Mouse (Mus musculus) kidney, adult 9 months (tissue): ENCODE measurements around the gene Ncoa7.

Experiments used
- DNase-seq: peaks from one replicate; pipeline ENCODE4 v3.0.0; 2022

Gene Ncoa7

DNA sequence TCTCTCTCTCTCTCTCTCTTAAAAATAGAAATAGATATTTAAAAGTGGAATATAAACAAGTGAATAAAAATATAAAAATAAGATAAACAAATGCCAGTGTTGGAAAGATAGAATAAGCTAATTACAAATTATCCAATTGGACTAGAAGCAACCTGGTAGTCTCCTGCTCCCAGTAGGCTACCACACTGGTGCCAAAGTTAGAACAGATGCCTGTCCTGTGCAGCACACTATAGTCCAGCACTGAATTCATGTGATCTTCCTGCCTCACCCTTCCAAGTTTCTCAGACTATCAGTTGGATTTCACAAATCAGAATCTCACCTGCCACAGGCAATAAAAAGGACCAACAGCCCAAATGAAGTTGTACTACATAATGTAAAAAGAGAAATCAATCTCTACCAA, 59.9 kb downstream of the Ncoa7 start:
- DNase-seq = no peak

DNA sequence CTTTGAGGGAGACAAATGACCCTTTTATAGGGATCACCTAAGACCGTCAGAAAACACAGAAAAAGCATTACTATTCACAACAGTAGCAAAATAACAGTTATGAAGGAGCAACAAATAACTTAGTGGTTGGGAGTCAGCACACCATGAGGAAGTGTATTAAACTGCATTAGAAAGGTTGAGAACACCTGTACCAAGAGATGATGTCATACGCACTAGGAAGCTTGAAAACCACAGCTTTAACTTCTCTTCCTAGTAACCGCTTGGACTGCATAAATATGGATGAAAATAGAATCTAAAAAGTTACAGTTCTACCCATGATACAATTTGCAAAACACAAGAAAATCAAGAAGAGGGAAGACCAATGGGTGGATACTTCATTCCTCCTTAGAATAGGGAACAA, 64.7 kb downstream of the Ncoa7 start:
- no peak for DNase-seq

DNA sequence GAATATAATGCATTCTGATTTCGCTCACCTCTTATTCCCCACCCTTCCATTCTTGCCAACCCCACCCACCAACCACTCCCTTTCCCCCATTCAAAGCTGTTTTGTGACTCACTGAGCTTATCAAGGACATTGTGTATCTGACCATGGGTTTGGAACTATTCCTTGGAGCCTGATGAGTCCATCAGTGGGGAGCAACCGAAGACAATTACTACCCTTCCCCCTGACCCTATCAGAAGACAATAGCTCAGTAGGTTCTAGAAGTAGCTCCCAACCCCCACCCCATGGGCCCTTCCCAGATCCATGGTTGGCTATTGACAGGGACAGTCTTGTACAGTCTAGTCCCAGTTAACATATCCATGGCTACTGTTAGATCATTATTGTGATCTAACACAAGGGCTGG, 65.8 kb downstream of the Ncoa7 start:
- no peak for DNase-seq

DNA sequence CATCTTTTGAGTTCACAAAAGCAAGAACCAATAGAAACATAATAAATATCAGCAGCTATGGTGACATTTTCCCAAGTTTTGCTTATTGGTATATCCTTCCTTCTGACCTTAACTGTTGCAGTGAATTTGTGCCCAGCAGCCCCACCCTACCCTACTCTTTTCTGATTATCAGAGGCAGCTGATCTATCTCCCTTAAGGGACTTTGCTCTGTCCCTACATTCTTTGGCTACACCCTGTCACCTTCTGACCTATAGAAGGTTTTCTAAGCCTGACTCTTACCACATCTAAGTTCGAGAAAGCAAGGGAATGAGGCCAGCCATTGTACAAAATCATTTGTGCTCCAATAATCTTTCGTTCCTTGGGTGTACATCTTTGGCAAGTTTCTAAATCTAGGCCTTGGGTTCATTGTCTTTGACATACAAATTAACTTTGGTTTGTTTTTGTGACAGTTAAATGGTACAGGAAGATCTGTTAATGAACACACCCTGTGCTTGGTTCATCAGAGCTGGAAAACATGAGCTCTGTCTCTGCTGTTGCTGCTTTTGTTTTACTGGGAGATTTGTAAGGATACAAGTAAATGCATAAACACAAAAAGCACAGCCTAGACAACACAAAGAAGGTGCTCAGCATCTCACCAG, 69.9 kb downstream of the Ncoa7 start:
- peak; percentile 62 for DNase-seq

DNA sequence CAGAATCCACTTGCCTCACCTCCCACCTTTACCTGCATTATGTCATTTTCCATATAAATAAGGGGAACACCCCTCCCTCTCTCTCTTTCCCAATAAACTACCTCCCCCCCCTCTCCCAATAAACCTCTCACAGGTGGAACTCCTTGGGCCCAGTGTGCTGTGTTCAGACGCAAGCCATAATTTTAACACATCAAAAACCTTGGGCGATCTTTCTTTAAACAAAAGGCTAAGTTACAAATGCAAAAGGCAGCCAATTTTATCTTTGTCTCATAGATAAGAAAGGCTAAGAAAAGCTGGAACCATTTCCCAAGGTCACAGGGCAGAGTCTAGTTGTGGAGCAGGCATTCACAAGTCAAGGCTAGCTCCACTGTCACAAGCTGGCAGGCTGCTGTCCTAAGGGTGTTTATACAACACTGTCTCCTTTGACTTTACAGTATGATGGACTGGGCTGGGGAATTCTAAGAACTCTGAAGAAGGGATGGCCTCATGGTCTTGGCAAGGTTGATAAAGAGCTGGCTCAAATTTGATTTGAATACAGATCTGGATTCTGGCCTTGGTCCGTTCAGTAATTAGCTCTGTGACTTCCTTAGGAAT, 71.7 kb downstream of the Ncoa7 start:
- DNase-seq = no peak

DNA sequence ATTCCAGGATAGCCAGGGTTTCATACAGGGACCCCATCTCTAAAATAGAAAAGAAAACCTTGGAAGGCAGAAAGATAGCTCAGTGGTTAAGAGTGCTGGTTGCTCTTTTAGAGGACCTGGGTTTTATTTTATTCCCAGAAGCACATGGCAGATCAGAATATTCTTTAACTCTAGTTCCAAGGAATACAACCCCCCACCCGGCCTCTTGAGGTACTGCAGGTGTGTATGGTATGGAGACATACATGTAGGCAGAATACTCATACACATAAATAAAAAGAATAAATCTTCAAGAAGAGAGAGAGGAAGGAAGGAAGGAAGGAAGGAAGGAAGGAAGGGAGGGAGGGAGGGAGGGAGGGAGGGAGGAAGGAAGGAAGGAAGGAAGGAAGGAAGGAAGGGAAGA, 72.3 kb downstream of the Ncoa7 start:
- no peak for DNase-seq

DNA sequence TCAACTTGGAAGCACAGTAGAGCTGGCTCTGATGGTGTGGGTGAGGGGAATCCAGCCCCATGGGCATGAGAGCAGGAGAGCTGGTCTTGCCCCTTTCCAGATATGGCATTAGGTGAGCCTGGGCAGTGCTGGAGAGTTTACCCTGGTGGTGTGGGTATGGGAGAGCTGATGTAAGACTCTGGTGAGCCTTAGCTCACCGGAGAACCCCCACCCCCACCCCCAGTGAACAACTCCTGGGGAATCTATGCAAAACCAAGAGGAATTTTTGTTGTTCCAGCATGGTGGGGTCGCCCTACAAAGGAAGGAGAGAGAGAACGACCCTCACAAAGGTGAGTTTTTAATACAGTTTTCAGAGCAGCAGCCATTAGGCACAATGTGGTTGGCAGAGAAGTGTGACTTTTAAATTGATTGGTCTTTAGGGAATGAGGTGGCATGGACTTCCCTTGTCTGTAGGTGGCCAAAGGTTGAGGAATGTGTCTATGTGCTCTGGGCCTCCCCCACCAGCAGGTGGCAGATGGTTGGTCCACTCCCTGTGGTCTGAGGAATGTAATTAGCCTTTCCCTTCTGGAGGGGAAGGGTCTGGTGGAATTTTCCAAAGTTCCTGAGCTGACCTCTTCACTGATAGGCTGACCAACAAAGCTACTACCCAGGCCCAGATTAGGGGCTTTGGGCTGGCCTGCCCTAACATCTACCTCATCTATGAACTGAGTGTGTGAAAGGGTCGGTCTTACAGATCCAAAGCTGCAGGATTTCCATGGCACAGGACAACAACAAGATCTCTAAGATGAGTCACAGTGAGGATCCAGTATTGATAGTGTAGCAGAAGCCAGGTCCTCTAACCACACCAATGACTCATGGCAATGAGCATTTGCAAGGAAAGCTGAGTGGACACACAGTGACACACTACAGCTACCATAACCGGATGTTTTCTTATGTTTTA, 73.7 kb downstream of the Ncoa7 start:
- DNase-seq = peak; percentile 38

DNA sequence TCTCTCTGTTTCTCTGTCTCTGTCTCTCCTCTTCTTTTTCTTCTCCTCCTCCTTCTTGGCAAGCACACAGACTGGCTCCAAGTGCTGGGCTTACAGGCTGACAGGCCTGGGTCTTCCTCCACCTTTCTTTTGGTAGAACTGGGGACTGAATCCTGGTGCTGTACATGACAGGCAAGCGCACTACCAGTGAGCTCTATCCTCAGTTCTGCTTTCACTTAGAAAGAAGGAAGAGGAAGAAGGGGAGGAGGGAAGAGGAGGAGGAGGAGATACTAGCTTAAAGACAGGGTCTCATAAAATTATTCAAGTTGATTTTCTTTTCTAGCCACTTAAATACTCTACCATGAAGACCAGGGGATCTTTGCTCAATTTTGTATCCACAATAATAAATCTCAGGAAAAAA, 80.1 kb downstream of the Ncoa7 start:
- no peak for DNase-seq

DNA sequence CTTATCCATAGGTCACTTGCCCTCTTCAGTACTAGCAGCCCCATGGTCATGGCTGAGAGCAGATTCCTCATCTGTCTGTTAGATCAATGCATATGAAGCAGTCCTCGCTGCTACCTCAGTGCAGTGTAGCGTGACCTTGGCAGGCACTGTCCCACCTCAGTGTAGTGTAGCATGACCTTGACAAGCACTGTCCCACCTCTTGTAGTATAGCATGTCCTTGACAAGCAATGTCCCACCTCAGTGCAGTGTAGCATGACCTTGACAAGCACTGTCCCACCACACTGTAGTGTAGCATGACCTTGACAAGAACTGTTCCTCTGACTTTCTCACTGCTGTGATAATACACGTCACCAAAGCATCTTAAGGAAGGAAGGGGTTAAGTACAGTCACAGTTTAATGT, 82.6 kb downstream of the Ncoa7 start:
- DNase-seq = no peak

DNA sequence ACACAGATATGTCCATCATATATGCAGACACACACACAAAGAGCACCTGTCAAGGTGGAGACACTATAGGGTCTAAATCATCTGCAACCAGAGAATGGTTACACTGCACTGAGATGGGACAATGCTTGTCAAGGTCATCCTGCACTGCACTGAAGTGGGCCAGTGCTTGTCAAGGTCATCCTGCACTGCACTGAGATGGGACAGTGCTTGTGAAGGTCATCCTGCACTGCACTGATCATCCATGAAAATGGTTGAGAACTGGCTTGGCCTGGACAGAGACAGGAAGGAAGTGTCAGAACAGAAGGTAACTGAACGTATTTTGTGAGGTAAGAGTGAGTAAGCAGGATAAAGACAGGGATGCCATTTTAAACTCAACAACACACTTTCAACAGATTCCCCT, 83.2 kb downstream of the Ncoa7 start:
- DNase-seq = no peak

DNA sequence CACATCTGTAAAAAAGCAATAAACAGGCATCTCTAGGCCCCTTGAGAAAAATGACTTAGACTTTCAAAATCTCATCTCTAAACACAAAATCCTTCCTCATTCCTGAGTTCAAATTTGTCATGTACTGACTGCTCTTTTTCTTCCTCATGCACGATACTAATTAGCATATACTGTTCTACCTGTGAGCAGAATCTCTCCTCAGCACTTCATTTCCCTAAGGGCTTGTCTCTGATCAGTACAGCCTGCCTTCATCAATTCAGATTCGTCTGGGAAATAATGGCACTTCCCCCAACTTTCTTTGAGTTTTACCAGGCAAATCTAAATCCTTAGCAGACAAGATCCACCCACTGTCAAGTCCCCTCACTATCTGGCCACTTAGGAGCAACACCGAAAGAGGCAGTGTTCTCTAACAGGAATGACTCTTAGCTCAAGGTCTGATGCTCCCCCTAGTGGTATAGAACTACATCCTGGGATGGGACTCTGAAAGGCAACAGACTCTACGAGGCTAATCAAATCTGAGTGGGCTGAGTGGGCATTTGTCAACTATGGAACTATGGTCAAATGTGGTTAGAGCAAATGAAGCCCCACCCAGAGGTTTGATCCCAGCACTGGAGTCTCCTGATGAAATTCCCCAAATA, 84.3 kb downstream of the Ncoa7 start:
- DNase-seq = peak; percentile 77

DNA sequence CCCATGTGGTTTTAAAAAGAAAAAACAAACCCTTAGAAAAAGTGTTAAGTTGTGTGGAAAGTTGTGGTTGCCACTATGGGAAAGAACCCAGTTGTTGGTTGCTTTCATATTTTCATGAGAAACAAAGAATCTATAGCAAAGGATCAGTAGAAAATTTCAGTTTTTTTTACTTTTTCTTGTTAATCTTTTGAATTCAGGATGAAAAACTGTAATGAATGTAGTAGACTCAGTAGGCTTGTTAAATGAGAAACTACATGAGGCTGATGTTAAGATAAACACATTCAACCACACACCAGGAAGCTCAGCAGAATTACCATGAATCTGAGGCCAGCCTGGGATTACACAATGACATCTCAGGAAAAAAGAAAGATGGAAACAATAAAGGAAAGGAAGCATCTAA, 87.0 kb downstream of the Ncoa7 start:
- no peak for DNase-seq

DNA sequence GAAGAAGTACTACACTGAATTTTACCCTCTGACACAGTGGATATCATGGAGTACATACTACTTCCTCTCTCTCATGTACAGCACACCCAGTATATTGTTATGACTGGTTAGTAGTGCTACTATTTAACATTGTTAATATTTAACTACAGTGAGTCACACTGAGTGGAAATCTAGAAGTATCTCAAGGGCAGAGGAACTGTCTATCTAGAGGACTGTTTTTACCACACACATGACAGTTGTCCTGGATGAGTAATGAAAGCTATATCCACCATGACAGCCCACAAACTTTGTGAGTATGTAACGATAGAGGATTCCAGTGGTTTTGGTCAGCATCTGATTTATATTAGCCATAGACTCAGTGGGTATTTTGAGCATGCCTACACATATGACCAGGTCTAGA, 90.6 kb downstream of the Ncoa7 start:
- DNase-seq = no peak

DNA sequence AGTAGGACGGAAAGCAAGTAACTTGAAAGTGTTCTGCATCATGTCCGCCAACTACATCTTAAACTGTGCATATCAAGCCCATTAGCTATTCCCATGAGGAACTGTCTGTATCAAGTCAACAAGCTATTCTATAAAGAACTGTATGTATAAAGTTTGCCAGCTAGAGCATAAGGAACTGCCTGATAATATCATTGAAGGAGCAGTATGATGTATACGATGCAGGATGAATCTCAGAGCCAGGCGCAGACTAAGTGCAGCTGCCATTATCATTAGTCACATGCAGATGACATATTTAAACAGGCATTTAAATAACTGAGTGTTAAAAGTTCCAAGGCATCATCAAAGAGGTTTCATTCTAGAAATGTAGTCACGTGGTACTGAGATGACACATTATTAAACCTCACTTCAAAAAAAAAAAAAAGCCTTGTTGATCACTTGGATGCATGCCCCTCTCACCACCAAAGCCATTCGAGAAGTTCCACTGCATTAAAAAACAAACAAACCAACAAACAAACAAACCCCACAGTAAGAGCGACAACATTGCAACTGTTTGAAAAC, 93.2 kb downstream of the Ncoa7 start:
- no peak for DNase-seq

DNA sequence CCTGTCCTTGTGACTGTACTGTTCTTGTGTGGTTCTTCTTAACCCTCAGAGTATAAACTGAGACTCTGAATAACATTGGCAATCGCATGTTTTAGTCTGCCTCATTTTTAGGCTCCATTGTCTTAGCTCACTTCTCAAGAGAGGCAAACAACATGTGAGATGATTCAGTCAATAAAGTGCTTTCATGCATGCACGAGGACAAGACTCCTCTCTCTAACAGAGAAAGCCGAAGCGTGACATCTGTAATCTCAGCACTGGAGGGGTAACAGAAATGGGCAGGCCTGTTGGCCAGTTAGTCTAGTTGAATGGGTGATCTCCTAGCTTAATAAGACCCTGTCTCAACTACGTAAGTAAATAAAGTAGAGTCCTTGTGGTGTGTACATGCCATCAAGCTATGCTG, 95.1 kb downstream of the Ncoa7 start:
- no peak for DNase-seq

DNA sequence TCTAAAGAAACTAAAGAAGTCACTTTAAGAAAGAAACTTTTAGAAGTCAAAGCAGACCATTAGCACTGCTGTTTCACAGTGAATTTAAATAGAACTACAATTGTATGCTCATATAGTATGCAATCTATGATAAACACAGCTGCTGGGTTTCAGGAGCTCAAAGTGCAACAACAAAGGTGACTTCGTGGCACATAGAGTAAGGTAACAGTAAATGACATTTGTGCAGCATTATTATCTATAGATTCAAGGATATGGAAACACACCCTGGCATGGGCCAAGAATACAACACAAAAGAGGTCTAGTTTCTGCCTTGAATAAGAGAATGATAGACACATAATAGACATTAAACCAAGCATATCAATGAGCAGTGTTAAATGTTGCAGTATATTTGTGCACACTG, 100.5 kb downstream of the Ncoa7 start:
- no peak for DNase-seq

DNA sequence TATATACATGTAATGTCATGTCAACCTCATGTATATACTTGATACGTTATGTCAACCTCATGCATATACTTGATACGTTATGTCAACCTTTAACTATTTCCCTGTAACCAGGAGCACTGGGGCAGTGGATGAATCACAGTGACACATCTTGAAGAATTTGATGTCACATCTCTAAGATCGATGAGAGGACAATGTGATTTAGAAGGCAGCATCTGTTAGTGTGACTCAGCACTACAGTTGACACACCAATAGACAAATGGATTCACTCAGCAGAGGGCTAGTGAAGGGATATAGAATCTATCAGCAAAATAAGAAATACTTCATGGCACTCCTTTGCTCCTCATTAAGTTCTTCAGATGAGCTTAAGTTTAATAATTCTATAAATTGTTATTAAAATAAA, 116.3 kb downstream of the Ncoa7 start:
- no peak for DNase-seq

DNA sequence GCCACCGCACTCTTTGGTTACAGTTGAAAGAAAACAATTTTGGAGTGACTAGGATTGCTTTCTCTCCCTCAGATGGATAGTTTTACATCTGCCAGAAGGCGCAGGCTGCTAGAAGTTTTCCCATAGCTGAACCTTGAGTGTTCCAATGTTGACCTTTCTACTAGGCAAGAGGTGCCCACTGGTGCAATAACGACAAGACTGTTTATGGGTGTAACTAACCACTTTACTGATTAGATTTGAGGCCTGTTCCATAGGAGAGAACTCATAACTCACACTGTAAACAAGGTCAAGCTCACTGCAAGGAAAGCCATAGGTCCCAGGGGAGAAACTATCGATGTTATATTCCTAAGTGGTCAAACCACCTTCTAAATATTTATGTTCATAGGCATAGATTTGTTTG, 119.7 kb downstream of the Ncoa7 start:
- no peak for DNase-seq

DNA sequence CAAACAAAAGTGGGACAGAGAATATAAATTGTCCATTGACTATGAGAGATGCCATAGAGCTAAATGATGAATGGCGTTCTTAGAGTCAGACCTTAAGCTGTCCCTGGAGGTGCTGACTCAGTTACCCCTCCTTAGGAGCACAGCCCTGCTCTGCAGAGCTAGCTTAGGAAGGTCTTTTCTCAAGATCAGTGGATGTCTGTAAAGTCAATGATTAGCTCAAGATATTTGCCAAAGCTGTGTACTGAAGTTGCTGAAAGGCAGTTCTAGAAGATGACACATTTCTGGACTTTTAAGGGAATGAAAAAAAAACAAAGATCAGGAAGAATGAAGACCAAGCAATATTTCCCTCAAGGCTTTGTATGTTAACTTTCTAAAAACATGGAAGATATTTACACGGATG, 123.4 kb downstream of the Ncoa7 start:
- peak; percentile 54 for DNase-seq

DNA sequence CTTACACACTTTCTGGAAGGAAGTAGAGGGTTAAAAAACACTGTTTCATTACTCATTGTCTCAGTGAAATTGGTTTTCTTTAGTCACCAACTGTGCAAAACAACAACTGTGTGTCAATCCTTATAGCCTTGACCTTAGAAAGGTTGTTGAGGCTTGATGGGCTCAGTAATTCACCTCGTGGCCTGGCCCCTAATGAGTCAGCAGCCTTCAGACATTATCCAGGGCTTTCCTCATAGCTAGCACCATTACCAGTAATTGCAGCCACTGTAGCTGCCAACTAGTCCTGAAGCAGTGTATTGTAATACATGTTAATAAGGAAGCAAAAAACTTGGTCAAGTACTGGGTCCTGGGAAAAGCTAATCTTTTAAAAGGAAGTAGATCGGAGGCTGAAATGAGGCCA, 125.1 kb downstream of the Ncoa7 start:
- peak; percentile 30 for DNase-seq

DNA sequence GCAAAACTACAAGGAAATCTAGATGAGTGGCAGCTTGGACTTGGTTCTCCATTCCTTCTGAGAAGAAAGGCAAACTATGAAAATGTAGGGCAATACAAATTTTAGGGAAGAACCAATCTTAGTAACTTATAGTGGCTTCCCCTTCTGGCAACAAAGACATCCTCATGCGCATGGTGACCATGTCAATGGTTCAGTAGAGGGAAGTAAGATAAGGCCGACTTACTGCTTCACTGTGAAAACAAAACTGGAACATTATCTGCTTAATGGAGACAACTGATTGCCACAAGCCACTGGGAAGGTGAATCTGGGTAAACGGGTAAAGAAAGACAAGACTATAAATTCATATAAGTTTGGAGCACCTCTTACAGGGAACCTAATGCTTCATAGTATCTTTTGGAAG, 128.3 kb downstream of the Ncoa7 start:
- no peak for DNase-seq

DNA sequence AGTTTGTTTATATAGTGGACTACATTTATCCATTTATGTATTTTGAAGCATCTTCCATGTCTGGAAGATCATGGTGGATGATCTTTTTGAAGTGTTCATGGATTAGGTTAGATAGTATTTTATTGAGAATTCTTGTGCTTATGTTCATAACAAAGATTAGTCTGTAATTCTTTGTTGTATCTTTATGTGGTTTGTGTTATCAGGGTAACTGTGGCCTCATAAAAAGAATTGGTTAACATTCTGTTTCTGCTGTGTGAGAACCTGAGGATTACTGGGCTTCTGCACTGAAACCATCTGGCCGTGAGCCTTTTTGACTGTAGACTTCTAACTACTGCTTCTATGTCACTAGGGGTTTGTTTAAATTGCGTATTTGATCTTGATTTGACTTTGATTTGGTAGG, 136.5 kb downstream of the Ncoa7 start:
- DNase-seq = no peak

DNA sequence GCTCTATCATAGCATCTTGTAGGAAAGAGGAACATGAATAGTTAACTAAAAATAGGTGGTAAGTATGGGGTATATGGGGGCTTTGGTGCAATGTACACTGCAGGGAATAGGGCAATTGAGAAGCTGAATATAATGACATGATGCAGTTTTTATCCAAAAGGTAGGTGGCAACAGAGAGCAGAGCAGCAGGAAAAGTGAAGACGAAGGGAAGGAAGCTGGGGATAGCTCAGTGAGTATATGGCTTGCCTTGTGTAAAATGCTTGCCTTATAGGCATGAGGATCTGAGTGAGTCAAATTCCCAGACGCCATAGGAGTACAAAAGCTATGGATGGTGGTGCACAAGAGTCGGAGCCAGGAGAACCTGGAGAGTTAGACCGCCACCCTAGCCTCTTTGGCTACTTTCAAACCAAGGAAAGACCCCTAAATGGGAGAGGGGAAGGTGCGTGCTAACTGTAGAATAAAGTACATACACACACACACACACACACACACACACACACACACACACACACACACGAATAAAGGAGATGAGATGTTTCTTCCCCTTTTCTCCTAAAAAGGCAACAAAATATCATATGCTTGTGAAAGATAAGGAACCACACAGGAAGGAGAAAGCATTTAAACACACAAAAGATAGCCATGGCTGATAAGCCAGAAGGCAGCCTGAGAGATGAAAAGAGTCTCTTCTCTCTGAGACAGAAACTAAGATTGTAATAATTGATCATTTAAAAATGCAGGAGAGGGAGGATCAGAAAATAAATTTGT, 142.4 kb downstream of the Ncoa7 start:
- DNase-seq = no peak
